Mouse (Mus musculus): ENCODE measurements around the gene Brd7. TPM values are rescaled to one million over a fixed set of nuclear protein-coding genes. Genes with fewer than 3 reads are reported as not detected.

Gene Brd7
- polyA plus RNA-seq, 1 experiment from 2014 or later: 60.4 TPM

DNA sequence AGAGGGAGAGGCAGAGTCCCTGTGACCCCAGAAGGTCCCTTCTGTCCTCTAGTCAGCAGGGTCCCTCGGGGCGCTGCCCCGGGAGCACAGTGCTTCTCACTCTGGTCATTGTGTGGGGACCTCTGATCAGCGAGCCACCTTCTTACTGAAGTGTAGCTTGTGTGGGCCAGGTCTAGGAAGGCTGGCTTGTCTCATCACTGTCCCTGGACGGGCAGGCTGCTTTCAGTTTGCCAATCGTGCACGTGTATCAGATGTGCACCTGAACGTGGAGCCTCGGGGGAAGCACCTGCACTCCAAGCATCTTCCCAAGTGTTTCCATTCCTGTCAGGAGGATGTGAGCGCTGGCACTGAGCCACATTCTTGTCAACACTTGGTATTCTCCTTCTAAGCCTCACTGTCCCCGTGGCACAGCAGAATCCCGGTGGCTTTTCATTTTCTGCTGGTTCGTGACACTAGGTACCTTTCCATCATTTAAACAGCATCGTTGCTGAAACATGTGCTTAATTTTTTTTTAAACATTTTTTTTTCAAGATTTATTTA, 75.5 kb downstream of the Brd7 start:
- H3K9ac ChIP-seq (ENCODE audit: low read length): no peak overlapping the region
- no peaks in the 10 kb centered on the region for H3K9me3 ChIP-seq (ENCODE audit: control insufficient read depth, low read length)
- WGBS: 81% methylated on average over 14 of the region's 14 CpGs
- DNase-seq (ENCODE audit: low spot score) (no peak), ATAC-seq (replicated peaks; ENCODE audit: low FRiP score, low TSS enrichment, low read depth) (no peak)
- peaks cover 8% of the 10 kb centered on the region; the same call in 1 of the 2 replicates for H3K4me1 ChIP-seq (replicated peaks; ENCODE audit: control insufficient read depth, insufficient read depth, low read length)
- no peak overlapping the region for H3K4me3 ChIP-seq (ENCODE audit: low read depth, low read length)
- H3K4me2 ChIP-seq (ENCODE audit: low read length): no peak overlapping the region
- H3K36me3 ChIP-seq (ENCODE audit: control insufficient read depth, insufficient read depth, low read length): no peaks in the 10 kb centered on the region
- H3K27me3 ChIP-seq (replicated peaks; ENCODE audit: control insufficient read depth, insufficient read depth, low read length): no peaks in the 10 kb centered on the region
- no peak overlapping the region for H3K27ac ChIP-seq (ENCODE audit: low read depth)

DNA sequence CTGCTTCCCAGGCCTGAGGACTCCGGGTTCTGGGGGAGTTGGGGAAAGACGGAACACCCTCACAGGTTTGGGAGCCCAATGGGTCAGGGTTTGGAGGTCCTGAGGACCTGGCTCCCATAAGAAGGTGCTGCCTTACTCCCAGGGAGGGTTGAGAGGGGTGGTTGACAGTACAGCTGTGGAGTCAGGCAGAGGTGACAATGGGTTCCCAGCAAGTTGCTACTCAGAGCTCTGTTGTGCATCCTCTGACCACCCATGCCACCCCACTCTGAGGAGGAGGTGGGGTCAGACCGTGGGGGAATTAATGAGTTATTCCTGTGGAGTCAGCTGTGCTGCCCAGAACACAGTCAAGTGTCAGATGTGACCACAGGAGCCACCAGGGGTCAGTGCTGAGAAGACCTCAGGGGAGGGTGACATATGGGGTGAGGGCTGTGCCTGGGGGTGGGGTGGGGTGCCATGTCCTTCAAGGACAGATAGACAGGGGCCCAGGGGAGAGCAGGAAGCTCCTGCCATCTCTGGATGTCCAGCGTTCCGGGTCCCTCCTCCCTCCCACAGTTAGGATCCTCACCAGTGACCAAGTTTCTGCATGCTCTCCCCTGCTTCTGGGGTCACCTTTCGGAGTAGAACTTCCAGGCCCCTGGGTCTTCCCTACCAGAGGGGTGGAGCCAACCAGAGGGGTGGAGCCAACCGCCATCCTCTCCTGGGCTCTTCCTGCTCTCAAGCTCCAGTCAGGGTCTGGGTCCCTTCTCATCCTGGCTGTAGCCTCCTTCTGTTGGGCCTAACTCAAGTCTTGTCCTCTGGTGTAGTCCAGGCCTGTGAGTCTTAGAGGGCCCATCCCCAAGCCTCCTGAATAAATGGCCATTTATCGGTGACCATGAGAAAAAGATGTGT, 76.3 kb downstream of the Brd7 start:
- Histone ChIP-seq H3K4me3 (ENCODE audit: low read depth, low read length) (no peak overlapping the region), H3K27me3 (replicated peaks; ENCODE audit: control insufficient read depth, insufficient read depth, low read length) (no peaks in the 10 kb centered on the region), H3K9me3 (ENCODE audit: control insufficient read depth, low read length) (no peaks in the 10 kb centered on the region), H3K36me3 (ENCODE audit: control insufficient read depth, insufficient read depth, low read length) (no peaks in the 10 kb centered on the region), H3K27ac (ENCODE audit: low read depth) (no peak overlapping the region), H3K4me2 (ENCODE audit: low read length) (no peak overlapping the region), H3K4me1 (replicated peaks; ENCODE audit: control insufficient read depth, insufficient read depth, low read length) (peaks cover 8% of the 10 kb centered on the region; the same call in 1 of the 2 replicates), H3K9ac (ENCODE audit: low read length) (no peak overlapping the region)
- 79% methylated on average over 8 of the region's 8 CpGs for WGBS
- ATAC-seq (replicated peaks; ENCODE audit: low FRiP score, low TSS enrichment, low read depth): no peak
- no peak for DNase-seq (ENCODE audit: low spot score)

DNA sequence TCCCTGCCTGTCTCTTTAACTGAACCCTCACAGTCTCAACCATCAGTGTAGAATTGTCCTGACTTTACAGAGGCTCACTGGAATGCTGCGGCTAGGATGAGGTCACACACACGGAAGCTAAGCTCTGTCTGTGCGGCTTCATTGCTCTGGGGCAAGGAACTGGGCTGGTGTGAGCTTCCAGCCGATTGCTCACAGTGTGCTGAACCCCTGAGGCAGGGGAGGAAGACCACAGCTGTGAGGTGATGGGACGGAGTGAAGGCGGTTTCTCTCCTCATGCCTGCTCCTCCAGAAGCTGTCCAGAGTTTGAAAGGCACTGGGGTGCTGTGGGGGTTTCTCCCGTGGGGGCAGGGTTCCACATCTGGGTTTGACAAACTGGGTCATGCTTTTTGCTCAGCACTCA, 77.3 kb downstream of the Brd7 start:
- 26% methylated on average over 7 of the region's 7 CpGs for WGBS
- no peak for ATAC-seq (replicated peaks; ENCODE audit: low FRiP score, low TSS enrichment, low read depth)
- H3K36me3 ChIP-seq (ENCODE audit: control insufficient read depth, insufficient read depth, low read length): no peaks in the 10 kb centered on the region

DNA sequence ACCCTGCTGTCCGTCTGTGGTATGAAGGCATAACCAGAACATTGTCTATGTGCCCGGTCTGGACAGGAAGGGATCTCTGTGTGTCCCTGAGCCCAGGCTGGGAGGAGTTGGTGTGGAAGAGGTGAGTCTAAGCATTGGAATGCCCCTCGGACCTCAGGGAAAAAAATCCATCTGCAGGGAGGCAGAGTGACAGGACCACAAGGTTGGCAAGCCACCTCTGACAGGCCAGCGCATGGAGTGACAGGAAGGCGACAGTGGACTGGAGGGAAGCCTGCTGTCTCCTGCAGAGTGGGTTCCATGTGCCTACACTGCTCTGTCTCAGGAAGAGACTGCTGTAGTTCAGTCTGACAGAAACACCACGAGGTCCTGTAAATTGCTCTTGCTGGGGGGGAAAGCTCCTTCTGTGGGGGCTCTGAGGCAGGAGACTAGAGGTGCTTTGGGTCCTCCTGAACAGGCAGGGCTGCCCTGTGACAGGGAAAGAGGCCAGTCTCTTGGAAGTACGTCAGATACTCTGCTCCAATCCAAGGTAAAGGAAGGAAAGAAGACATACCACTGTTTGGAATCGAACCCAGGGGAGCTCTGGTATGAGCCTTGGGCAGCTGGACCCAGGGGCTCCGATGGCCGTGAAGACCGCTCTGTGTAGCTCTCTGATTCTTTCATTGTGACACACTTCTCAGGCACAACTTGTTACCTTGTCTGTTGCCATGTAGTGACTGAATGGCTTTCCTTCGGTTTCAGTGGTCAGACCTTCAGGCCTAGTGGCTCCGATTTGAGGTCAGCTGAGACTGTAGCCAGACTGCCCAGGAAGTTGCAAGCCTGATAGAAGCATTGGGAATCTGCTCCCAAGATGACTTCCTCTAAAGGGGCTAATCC, 78.5 kb downstream of the Brd7 start:
- H3K4me2 ChIP-seq (ENCODE audit: low read length): no peak overlapping the region
- DNase-seq (ENCODE audit: low spot score) (no peak), ATAC-seq (replicated peaks; ENCODE audit: low FRiP score, low TSS enrichment, low read depth) (no peak)
- no peak overlapping the region for H3K4me3 ChIP-seq (ENCODE audit: low read depth, low read length)
- H3K9ac ChIP-seq (ENCODE audit: low read length): no peak overlapping the region
- H3K27ac ChIP-seq (ENCODE audit: low read depth): no peak overlapping the region
- whole genome bisulfite sequencing: 77% methylated on average over 13 of the region's 13 CpGs
- no peaks in the 10 kb centered on the region for H3K9me3 ChIP-seq (ENCODE audit: control insufficient read depth, low read length)
- no peaks in the 10 kb centered on the region for H3K27me3 ChIP-seq (replicated peaks; ENCODE audit: control insufficient read depth, insufficient read depth, low read length)
- no peaks in the 10 kb centered on the region for H3K36me3 ChIP-seq (ENCODE audit: control insufficient read depth, insufficient read depth, low read length)
- H3K4me1 ChIP-seq (replicated peaks; ENCODE audit: control insufficient read depth, insufficient read depth, low read length): 0 out of 2 replicates have a peak, but pooled peaks cover 6% of the 10 kb centered on the region

More for the DNA sequence above, 77.3 kb downstream of the Brd7 start:
- no peaks in the 10 kb centered on the region for H3K9me3 ChIP-seq (ENCODE audit: control insufficient read depth, low read length)
- no peak for DNase-seq (ENCODE audit: low spot score)
- no peak overlapping the region for H3K4me2 ChIP-seq (ENCODE audit: low read length)
- no peak overlapping the region for H3K9ac ChIP-seq (ENCODE audit: low read length)
- H3K4me3 ChIP-seq (ENCODE audit: low read depth, low read length): no peak overlapping the region
- H3K27me3 ChIP-seq (replicated peaks; ENCODE audit: control insufficient read depth, insufficient read depth, low read length): no peaks in the 10 kb centered on the region
- peaks cover 8% of the 10 kb centered on the region; the same call in 1 of the 2 replicates for H3K4me1 ChIP-seq (replicated peaks; ENCODE audit: control insufficient read depth, insufficient read depth, low read length)
- H3K27ac ChIP-seq (ENCODE audit: low read depth): no peak overlapping the region

DNA sequence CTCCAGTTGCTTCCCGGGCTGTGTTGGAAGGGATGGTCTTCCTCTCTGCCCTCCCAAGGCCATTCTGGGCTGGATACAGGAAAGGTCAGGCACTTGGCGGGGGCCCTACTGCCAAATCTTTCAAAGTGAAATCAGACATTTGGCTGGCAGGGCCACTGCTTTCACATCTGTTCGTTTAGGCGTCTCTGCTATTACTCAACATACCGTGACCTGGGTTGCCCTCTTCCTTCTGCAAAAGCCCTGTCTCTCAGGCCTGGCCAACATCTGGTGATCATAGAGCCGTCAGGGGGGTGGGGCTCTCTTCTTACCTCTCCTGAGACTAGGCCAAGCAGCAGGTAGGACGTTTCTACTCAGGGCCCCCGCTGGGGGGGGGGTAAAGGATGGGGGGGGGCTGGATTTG, 79.3 kb downstream of the Brd7 start:
- no peak overlapping the region for H3K4me3 ChIP-seq (ENCODE audit: low read depth, low read length)
- no peaks in the 10 kb centered on the region for H3K9me3 ChIP-seq (ENCODE audit: control insufficient read depth, low read length)
- no peaks in the 10 kb centered on the region for H3K36me3 ChIP-seq (ENCODE audit: control insufficient read depth, insufficient read depth, low read length)
- DNase-seq (ENCODE audit: low spot score) (no peak), ATAC-seq (replicated peaks; ENCODE audit: low FRiP score, low TSS enrichment, low read depth) (no peak)
- 24% methylated on average over 8 of the region's 8 CpGs for WGBS
- no peak overlapping the region for H3K4me2 ChIP-seq (ENCODE audit: low read length)
- H3K4me1 ChIP-seq (replicated peaks; ENCODE audit: control insufficient read depth, insufficient read depth, low read length): 0 out of 2 replicates have a peak, but pooled peaks cover 6% of the 10 kb centered on the region
- no peak overlapping the region for H3K27ac ChIP-seq (ENCODE audit: low read depth)
- no peak overlapping the region for H3K9ac ChIP-seq (ENCODE audit: low read length)
- no peaks in the 10 kb centered on the region for H3K27me3 ChIP-seq (replicated peaks; ENCODE audit: control insufficient read depth, insufficient read depth, low read length)

Other genes with a start within 250 kb of the Brd7 start
- gene Cnep1r1, start 243.4 kb downstream of the Brd7 start, polyA plus RNA-seq (2014; fragmentation: Nextera tagmentation; extraction: Ambion mirVana): 27.8 and 31.0 TPM in 2 replicates
- gene Heatr3, start 224.3 kb downstream of the Brd7 start, polyA plus RNA-seq (2014; fragmentation: Nextera tagmentation; extraction: Ambion mirVana): 51.3 and 51.5 TPM in 2 replicates
- 12.6 and 12.7 TPM in 2 replicates for gene Tent4b, start 163.0 kb downstream of the Brd7 start, polyA plus RNA-seq (2014; fragmentation: Nextera tagmentation; extraction: Ambion mirVana)
- 1.9 and 2.3 TPM in 2 replicates for gene Adcy7, start 89.8 kb downstream of the Brd7 start, polyA plus RNA-seq (2014; fragmentation: Nextera tagmentation; extraction: Ambion mirVana)
- 33.6 and 35.8 TPM in 2 replicates for gene Nkd1, start 159.2 kb upstream of the Brd7 start, polyA plus RNA-seq (2014; fragmentation: Nextera tagmentation; extraction: Ambion mirVana)

Data from intestine, embryonic 14.5 days (tissue).